Mouse (Mus musculus): Measurements from ENCODE around the gene Gnl2.

DNA sequence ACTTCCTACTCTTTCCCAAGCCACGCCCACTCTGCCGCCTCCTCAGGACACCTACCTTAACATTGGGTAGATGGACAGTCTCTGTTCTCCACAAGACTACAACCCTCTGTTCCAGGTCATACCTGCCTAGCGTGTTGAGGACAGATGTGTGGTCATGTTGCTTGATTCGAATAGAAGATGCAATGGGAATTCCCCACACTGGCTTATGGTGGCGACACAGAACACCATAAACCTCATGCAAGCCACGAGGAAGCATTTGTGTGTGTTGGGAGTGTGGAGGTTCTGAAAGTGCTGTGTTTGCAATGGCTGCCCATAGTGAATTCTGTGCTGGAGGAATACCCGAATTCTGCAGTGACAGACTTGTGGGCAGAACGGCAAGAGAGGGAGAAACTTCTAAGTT, 47.4 kb downstream of the Gnl2 start:
- TF ChIP-seq POLR2A (IDR thresholded peaks at IDR 0.05; ENCODE audit: low read depth, low read length) = no peak
- no peak for TF ChIP-seq CTCF (IDR thresholded peaks at IDR 0.05; ENCODE audit: extremely low read depth, insufficient read depth, insufficient read length, insufficient replicate concordance)
